Mouse (Mus musculus): ENCODE measurements at regions not wholly inside any gene's neighbourhood (a gene's known extent, or its start where the extent isn't known, plus 50 kb on each side); places are given as distances from the start of the nearest gene placed in this dataset.
"Not testable (repeated sequence)": the region's sequence is repeated elsewhere in the genome, so short reads cannot be mapped to it uniquely, and the experiment has no call there.

- no peak for DNase-seq (ENCODE audit: low read depth, low spot score)
These were observed 172.5 kb downstream of the Msrb3 start for GRCm38 (mm10) chr10:120726369-120726768.

GRCm38 (mm10) chr10:120721956-120722532 is 176.9 kb downstream of the Msrb3 start:
- no peak for DNase-seq (ENCODE audit: low read depth, low spot score)

- no peak for DNase-seq (ENCODE audit: low read depth, low spot score)
These were observed 177.9 kb downstream of the Msrb3 start for GRCm38 (mm10) chr10:120720981-120721380.

- no peak for DNase-seq (ENCODE audit: low read depth, low spot score)
These were observed 178.8 kb downstream of the Msrb3 start for GRCm38 (mm10) chr10:120720061-120720460.

DNA sequence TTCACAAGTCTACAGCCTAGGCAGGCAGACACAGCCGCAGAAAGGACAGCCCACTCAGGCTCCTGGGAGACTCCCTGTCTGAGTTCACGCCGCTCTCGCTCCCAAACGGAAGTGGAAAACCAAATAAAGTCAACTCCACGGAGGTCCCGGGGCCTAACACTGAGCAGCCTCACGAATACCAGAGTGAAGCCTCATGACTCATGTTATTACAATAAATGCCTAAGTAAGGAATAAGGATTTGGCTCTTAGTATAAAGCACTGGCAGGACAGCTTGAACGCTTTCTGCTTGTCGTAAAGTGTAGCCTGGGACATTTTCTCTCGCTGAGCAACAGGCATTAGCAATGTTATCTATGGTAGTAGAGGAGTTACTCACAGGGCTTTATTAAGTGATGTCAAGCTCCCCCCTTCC is 181.7 kb downstream of the Msrb3 start:
- DNase-seq (ENCODE audit: low read depth, low spot score) = no peak

GRCm38 (mm10) chr10:120716391-120716790 is 182.5 kb downstream of the Msrb3 start:
- no peak for DNase-seq (ENCODE audit: low read depth, low spot score)

DNA sequence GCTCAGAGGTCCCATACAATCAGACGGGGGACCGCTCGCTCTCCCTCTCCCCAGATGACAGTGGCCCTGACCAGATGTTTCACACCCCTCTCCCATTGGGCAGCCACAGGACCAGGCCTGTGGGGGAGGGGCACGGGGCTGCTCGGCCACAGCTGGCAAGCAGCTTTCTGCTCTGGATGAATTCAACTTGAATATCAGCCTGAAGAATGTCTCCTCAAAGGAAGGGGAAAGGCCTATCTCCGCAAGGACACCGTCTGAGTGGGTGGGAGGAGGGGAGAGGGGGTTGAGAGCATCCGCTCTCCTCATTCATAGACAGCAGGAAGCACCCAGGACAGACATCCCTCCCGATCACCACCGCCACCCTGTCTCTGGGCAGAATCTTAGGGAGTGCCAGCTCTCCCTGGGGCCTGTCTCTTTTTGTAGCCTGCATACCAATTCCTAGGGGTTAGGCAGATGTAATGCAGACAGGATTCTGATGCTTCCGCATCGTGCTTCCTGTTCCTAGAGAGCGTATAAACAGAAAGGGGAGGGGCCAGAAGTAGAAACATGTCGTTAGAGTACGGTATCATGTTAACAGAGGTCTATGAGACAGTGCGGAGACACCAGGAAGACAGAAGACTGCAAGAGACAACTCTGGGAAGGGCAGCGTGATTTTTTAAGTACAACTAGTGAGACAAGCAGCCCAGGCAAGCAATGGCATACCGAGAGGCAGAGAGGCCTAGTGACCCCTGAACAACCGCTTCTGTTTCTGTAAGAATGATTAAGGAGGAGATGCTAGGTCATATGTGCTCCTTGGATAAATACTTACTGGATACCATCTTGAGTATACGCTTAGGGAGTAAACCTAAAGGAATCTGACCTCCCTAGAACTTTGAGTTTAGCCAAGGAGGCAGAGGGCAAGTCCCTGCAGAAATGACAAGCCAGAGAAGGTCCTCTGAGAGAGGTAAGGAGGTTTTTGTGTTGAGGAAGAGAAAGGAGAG is 190.8 kb downstream of the Msrb3 start:
- no peak for DNase-seq (ENCODE audit: low read depth, low spot score)

DNA sequence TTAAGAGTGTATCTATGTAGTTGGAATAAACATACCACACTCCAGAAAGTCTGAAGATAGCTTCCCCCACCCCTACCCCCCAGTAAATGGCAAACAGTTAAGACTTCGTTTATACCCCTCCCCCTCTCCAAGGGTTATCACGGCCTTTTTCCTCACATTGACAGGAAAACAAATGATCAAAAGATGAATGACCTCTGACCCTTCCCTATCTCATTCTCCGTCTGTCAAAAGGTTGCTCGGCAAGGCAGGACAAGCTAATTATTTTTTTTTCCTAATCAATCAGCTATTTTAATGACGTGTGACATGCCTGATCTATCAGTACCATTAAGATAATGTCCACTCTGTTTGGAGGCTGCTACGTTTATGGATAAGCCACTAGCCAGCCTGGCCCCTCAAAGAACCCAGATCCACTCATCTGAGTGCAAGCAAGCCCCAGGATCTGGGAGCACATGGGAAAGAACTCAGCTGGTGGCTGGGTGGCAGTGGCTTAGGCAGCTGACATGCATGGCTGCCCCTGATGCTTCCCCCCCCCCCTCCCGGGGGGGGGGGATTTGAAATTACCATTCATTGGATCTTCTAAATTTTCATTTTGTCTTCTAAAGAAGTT is 192.1 kb downstream of the Msrb3 start:
- no peak for DNase-seq (ENCODE audit: low read depth, low spot score)

DNA sequence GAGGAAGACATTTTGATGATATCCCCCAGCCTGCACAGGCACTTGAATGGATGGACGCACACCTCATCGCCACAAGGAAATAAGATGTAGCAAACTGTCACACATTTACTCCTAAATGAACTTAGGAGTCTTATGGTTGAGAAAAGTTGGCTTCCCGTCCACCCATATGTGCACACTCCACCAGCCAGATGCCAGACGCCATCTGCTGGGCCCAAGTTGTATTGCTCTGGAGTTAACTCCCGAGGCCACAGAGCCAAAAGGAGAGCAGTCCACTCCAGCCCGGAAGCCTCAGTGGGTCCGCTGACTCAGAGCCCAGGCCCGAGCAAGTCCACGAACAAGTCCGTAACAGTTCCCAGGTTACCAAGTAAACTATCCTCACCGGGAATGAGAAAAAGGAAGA is 197.1 kb downstream of the Msrb3 start:
- DNase-seq (ENCODE audit: low read depth, low spot score) = no peak

GRCm38 (mm10) chr10:120697275-120697856 is 201.5 kb downstream of the Msrb3 start:
- DNase-seq (ENCODE audit: low read depth, low spot score) = no peak

DNA sequence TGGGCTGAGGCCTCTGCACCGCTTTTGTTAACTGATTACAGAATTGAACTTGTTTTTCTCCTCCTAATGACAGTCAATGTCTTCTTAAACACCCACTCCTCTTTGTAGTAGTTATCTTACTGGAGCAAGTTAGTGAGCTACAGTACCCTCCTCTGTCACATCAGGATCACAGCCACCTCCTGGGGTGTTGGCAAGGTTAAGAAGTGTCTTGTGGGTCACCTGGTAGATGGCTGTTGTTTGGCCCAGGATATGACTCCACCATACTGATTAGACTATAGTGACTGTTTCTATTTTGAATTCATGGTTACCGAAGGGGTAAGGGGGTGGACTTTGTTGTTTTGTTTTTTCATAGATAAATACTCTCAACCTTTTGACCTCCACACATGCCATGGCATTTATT is 202.4 kb downstream of the Msrb3 start:
- no peak for DNase-seq (ENCODE audit: low read depth, low spot score)

DNA sequence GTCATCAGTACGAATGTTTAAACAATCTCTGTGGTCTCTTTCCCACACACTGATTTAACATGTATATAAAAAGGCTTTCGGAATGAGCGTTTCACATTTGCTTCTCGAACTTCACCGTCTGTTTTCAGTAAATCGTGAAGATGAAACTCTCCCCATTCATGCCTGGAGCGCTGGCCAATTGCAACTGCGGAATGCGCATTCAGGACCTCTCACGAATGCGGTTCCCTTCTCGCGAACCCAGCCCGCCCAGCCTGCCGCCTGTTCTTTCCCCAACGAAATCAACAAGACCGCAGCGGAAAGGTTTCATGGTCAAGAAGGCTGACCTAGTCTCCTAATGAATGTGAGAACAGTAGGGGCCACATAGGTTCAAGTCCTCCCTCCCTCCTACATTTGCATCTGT is 204.4 kb downstream of the Msrb3 start:
- DNase-seq (ENCODE audit: low read depth, low spot score) = no peak

GRCm38 (mm10) chr10:120691451-120691850 is 207.4 kb downstream of the Msrb3 start:
- DNase-seq (ENCODE audit: low read depth, low spot score) = no peak

- DNase-seq (ENCODE audit: low read depth, low spot score) = no peak
These were observed 209.9 kb upstream of the Hmga2 start for GRCm38 (mm10) chr10:120686123-120686522.

DNA sequence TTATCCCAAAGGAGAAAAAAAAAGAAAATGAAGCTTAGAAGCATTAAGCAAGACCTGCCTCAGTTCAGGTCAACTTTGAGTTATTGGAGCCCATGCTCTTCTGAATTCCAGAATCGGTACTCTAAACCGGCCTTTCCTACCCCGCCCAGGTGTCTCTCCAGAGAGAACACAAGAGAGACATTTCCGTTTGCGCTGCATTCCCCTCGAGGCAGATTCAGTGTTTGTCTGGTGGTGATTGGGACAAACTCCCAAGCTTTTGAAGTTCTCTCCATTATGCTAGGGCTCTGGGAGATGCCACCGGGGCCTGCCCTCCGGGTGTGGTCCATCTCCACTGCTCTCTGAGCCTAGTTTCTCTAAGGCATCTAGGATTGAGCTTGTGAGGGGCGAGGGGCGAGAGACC is 205.8 kb upstream of the Hmga2 start:
- DNase-seq (ENCODE audit: low read depth, low spot score) = no peak

DNA sequence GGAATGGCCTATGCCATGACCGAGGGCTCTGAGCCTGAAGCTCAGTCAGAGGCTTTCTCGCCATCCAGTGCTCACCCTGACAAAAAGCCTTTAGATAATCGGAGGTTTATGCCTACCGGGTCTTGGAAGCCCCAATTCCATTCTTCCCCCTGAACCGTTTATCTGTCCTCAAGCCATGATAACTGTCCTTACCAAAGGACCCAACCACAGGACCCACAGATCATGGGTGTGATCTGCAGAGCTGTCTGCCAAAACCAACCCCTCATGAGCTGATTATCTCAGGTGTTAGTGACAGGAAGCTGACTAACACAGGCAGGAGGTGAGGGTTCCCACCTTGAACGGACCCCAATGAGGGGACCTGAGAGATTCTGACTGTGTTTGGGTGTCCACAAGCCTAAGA is 203.7 kb upstream of the Hmga2 start:
- no peak for DNase-seq (ENCODE audit: low read depth, low spot score)

DNA sequence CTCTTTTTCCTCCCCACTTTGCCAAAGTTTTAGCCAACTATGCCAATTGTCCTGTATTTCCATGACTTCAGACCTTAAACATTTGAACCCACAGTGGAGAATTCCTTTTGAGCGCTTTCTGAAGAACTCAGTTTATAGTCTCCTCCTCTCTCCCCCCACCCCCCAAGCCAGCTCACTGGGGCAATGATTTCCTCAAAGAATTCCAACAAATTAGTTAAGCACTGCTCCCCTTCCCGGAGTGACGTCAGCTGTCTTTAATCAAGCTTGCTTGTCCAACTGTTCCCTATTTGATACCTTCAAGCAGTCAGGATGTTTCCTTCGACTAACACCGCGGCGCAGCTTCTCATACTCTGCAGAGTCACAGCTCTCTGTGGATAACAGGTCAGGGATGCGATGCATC is 202.0 kb upstream of the Hmga2 start:
- DNase-seq (ENCODE audit: low read depth, low spot score) = no peak

DNA sequence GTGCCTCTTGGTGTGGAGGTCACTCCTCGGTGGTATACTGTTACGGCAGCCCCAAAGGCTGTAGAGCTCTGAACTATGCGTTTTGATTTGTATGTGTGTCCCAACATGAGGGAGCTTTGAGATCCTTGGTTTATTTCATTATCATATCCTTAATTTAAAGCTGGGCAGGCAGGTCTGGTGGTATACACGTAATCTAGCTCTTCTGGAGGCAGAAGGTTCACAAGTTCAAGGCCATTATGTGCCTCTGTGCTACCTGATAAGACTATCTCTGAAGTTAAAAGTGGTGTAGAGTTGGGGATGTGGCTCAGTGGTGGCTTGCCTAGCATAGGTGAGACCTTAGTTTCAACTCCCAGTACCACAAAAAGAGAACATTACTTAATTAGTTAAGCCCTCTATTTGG is 199.1 kb upstream of the Hmga2 start:
- no peak for DNase-seq (ENCODE audit: low read depth, low spot score)

- no peak for DNase-seq (ENCODE audit: low read depth, low spot score)
These were observed 198.2 kb upstream of the Hmga2 start for GRCm38 (mm10) chr10:120674321-120675045.

- not testable (repeated sequence) for DNase-seq (ENCODE audit: low read depth, low spot score)
These were observed 191.4 kb upstream of the Hmga2 start for GRCm38 (mm10) chr10:120667678-120668031.

- DNase-seq (ENCODE audit: low read depth, low spot score) = peak; percentile 33
These were observed 190.9 kb upstream of the Hmga2 start for GRCm38 (mm10) chr10:120666985-120667677.
